Mouse (Mus musculus) bone marrow, adult 2 months (tissue): ENCODE results near the gene Cercam.

Experiments
- CTCF ChIP-seq: fragments of 200-500 bp; IDR thresholded peaks from 2 replicates; pipeline ENCODE4 v1.5.1; 2011; ENCODE audit warnings: low read length, control low read depth; ENCODE audit not compliant: control insufficient read depth, insufficient read depth
- POLR2A ChIP-seq: fragments of 200-500 bp; IDR thresholded peaks from 2 replicates; pipeline ENCODE4 v1.6.1; 2011; ENCODE audit warnings: low read depth, mild to moderate bottlenecking, control low read depth, low read length, borderline replicate concordance; ENCODE audit not compliant: control insufficient read depth

DNA sequence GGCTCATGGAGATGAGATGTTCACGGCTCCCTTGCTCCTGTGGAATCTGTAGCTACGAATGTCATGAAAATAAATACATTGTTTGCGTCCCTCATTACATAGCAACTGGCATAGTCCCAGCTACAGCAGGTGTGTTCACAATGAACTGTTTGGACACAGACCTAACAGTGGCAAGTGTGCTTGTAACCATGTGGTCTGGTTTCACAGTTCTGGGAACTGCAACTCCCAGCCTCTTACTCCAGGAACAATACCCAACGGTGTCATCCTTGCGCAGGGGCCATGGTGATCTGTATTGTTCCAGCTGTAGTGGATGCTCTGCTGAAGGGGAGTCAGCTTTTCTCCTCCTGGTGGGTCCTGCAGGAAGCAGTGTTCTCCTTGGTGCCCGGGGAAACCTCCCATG lies 62.2 kb downstream of the Cercam start:
- TF ChIP-seq POLR2A (no peak), CTCF (no peak)
